Mouse (Mus musculus) liver (tissue): ENCODE measurements around the gene E2f2.

Source experiments
- DNase-seq: peaks from one replicate; pipeline ENCODE4 v3.0.0-alpha.2; 2020; ENCODE audit warnings: mixed read lengths

Gene E2f2

GRCm38 (mm10) chr4:136172011-136172541 is at the start of gene E2f2:
Gene E2f2, plus strand, starts transcription at chr4:136172394.
- peak; percentile 90 for DNase-seq

DNA sequence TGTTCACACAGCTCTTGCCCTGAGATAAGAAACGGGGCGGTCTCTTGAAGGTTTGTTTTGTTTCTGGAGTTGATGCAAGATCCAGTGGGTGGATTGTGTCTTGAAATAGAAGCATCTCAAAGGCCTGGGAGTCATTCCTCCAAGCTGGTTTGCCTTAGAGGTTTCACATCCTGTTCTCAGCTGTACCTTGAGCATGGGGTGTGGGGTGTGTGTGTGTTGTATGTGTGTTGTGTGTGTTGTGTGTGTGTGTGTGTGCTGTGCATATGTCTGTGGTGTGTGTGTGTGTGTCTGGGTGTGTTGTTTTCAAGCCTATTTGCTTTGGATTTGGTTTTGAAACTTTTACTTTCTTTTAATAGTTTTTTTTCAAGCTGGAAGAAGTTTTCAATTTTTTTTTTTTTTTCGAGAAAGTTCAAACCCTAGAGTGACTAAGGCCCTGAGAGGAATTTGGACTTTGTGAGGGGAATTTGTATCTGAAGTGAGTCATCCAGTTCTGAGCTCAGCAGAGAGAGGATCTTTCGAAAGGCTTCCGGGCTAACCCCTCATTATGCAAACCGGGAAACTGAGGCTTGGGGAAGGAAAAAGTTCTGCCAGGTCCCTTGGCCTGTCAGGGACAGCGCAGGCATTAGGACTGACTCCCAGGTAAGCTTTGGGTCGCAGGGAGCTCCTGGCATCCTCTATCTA is 48.9 kb upstream of the E2f2 start:
- DNase-seq, result no peak

DNA sequence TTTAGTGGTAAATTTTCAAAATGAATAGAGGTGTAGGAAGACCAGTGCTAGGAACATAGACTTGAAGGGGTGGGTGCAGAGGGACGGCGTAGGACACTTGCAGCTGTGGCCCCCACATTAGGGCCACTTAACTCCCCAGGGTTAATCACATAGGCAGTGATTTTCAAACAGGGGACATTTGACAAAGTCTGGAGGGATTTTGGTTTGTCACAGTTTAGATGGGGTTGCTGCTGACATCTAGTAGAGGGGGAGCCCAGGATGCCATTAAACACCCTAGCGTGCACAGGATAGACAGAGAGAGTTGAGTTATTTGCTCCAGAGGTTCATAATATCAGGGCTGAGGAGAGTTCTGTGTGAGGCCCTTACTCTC is 48.4 kb upstream of the E2f2 start:
- no peak for DNase-seq

- DNase-seq, result no peak
Observed at GRCm38 (mm10) chr4:136124581-136124980, 47.6 kb upstream of the E2f2 start.

GRCm38 (mm10) chr4:136125458-136125857 is 46.7 kb upstream of the E2f2 start:
- DNase-seq, result no peak

GRCm38 (mm10) chr4:136126019-136126418 is 46.2 kb upstream of the E2f2 start:
- no peak for DNase-seq

GRCm38 (mm10) chr4:136127670-136128069 is 44.5 kb upstream of the E2f2 start:
- no peak for DNase-seq

DNA sequence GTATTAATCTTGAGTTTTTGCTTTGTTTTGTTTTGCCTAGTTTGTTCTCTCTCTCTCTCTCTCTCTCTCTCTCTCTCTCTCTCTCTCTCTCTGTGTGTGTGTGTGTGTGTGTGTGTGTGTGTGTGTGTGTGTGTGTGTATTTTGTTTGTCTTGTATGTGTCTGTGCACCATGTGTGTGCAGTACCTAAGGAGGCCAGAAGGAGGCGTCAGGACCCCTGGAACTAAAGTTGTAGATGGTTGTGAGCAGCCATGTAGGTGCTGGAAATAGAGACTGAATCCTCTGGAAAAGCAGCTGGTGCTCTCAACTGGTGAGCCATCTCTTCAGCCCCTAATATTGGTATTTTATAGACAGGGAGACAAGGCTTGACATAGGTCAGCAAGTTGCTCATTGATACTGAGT is 42.4 kb upstream of the E2f2 start:
- no peak for DNase-seq

DNA sequence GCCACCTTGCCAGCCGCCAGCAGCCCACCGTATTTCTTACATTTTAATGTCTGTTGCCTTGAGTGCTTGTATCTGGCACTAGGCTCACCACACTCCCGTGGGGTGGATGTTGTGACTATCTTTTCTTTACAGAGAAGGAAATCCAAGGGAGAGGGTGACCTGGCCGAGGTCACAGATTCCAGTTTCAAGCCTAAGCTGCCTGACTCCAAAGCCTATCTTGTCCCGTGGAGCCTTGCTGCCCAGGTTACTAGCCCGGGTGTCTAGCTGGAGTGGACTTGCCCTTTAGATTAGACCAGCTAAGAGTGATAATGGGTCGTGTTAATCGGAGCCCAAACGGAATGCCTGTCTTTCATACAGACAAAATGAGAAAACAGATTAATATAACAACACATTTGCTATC is 38.4 kb upstream of the E2f2 start:
- no peak for DNase-seq

DNA sequence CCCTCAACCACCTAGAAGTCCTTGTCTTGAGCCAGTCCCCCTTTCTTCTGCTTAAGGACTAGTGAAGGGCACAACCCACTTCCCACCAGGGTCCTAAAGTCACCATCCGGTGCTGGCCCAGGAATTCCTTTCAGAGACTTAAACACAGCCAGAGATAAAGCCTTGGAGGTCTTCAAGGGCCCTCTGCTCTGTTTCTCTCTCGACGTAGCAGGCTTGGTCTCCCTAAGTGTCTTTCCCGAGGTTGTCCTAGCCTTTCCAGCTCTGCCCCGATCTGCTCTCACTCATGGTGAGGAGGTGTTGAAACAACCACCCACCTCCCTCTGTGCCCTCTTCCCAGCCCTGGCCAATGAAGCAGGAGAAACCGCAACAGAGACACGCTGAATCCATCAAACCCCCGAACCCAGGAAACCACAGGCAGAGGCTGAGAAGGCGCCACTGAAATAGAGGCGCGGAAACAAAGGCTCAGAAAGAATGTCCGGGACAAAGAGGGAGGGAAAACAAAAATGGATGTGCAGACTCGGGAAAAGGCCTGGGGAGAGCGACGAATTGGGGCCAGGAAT is 37.7 kb upstream of the E2f2 start:
- no peak for DNase-seq

DNA sequence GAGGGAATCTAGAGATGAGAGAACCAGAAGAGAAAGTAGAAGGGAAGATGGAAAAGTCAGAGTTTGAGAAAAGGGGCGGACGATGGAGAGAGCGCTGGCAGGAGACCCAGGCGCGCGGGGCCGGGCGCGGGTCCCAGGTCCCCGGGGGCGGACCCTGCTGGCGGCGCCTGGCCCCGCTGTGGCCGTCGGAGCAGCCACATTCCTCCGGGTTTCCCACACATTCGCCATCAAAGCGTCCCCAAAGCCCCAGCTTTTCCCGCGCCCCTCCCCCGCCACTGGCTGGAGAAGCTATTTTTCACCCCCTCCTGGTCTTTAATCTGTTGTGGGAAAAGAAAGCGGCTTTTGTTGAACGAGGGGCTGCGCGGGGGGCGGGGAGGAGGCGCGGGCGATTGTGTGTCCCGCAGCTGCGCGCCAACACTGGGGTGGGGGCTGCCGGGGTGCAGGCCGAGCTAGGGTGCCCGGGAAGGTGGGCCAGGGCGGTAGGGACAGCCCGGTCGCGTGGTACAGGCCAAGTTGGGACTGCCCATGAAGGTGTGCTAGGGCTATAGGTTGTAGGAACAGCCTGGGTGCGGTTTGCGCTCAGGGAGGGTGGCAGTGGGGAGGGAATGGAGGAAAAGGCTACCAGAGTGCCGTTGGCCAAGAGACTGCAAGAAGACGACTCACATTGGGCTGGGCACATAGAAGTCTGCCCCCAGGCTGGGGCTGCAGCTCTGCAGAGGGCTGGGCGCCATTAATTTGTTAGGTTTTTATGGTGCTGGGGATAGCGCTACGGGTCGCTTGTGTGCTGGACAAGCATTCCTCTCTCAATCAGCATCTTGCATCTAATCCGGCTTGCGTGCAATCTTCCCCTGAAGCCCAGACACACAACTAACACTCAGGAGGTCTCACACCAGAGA is 37.0 kb upstream of the E2f2 start:
- peak; percentile 45 for DNase-seq

DNA sequence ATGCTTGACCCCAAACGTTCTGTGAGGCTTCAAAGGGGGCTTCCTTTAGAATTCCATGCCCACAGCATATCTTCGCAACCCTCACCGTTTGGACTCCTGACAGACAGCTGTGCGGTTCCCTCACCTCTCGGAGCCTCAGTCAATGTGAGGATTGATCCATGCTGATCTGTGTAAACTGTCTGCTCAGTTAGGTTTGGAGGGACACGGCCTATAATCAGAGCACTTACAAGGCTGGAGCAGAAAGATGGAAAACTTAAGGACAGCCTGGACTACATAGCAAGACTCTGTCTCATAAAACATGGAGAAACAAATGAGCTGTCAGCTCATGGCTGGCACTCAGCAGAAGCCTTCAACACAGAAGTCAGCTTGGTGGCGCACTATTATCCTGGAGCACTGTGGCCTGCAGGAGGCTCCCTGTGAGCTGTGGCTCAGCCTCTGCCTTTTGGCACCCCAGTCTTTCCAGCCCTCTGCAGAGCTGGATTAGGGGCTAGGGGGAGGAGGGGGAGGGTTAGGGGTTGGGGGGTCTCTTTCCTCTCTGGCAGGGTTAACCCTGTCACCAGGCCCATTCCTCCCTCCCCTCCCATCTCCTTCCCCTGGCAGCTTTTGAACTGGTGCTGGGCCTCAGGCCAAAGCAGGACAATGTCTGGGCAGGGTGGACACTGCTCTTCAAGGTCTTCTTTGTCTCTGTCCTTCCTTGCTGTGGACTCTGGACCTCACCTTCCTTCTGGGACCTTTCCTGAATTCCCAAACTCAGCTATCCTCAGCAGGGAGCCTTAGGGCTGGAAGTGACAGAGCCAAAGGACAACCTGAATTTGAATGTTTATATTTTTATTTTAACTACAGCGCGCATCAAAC is 36.1 kb upstream of the E2f2 start:
- no peak for DNase-seq

- DNase-seq, result no peak
Observed at GRCm38 (mm10) chr4:136139326-136140110, 32.7 kb upstream of the E2f2 start.

DNA sequence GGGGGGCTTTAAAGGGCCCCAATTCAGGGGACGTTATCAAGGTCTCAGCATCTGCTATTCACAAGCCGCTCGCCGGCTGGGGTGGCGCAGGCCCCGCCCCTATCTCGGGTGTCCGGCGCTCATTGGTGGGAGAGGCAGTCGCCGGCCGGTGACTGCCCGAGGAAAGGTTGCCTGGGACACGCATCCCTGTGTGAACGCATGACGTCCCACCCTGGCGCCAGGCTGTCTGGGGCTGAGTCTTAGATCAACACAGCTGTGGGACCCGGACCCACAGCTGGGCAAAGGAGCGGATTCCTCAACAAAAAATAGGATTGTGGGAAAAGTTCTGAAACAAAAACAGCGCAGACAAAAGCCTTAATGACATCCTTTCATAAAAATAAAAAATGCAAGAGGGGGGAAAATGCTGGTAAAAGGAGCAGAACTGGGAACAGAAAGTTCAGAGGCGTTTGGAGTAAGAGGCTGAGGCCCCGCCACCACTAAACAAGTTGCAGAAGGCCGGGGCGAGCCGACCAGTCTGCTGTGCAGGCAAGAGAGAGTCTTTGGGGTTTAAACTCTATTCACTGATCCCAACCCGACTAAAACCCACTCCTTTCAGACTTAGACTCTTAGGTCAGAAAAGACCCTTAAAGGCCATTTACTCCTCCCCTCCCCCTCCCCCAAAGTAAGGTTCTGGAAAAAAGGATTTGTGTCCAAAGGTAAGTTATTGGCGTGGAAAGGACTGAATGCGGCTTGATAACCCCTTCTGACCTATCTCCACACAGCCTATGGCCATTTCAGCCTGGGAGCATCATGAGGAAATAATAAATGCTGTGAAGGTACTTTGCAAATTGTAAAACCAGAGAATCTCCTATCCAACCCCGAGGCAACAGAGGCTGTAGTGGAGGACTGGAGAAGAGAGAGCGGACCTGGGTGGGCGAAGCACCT is 31.6 kb upstream of the E2f2 start:
- peak; percentile 87 for DNase-seq

DNA sequence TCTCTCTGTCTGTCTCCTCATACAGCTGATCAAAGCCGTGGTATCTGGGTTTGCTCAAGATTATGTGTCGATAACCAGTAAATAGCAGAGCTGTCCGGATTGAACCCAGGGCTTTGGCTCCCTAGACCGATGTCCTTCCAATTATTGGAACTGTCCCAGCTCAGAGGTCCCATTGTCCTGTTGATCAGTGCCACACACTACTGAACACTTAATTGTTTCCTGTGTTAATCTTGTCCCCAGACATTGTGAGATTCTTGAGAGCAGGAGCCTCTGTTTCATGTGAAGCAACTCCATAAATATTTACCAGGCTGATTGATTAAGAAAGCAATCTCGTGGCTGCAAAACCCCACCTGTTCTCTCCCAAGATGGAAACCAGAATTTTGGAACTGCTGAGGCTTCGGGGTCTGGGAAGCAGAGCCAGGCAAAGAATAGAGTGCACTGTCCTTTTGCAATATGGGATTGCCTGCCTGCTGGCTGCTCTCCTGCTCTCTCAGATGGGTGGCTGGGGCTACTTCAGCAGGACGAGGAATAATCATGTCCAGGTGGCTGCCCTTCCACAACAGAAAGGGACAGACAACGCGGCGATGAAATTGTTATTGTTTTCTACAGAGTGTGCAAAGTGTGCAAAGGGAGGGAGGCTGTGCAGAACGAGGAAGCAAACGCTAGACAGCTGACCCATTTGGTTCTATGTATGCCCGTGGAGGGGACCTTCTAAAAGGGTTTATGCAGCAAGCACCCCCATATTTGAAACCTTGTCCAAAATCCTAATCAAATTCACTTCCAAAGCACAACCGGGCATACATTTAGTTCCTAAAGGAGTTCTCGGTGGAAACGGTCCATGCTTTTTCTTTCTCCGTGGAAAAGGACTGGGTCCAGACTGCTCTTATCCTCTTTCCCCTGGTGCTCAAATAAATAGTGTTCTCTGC is 29.7 kb upstream of the E2f2 start:
- no peak for DNase-seq

DNA sequence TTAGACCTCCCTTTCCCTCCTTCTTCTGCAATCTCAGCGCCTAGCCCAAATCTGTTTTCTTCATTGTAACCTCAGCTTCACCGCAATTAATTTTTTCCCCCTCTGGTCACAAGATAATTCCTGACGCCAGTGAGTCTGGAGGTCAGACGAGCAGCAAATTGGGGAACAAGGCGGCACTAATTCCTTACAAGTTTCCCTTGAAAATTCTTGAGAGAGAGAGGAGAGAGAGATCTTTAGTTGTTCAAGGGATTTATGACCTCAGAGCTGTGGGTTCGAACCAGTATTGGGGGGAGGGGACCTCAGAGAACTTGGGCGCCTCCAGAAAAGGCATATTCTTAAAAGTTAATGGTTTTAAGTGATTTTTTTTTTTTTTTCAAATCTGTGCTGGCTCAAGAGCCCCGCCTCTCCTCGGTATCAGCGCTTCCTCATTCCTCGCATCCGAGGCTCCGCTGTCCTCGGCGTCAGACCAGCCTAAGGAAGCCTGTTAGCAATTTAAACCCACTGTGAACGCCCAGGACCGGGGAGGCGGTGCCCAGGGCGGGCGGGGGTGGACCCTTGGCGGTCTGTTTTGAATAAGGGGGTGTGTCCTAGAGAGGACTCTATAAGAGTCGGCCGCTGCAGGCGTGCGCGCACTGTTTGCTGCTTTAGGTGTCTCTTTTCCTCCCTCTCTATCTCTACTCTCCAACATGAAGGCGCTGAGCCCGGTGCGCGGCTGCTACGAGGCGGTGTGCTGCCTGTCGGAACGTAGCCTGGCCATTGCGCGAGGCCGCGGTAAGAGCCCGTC is 28.8 kb upstream of the E2f2 start, which contains the start of gene Id3:
Gene Id3, plus strand, starts transcription at position 305 of the 784 bp plus-strand sequence.
- DNase-seq, result peak; percentile 90

GRCm38 (mm10) chr4:136144126-136144926 is 27.9 kb upstream of the E2f2 start:
- peak; percentile 71 for DNase-seq

GRCm38 (mm10) chr4:136144927-136145292 is 27.3 kb upstream of the E2f2 start:
- no peak for DNase-seq
